Mouse (Mus musculus) left cerebral cortex, adult 18-20 months (tissue): ENCODE measurements around the gene Prkd2. TPM values are rescaled to one million over a fixed set of nuclear protein-coding genes. Genes with fewer than 3 reads are reported as not detected.

Experiments used
- DNase-seq, 2 experiments: peaks; one replicate each; pipeline ENCODE4 v3.0.0; 2021 to 2022; ENCODE audit warnings: low spot score in 2 of 2, mixed read lengths in 1 of 2
- total RNA-seq, 2 experiments: library from RNA; stranded (reverse); gene quantifications; 2 replicates each; pipeline ENCODE4 v1.2.3; 2021

The Prkd2 gene
- total RNA-seq, 2 experiments from 2014 or later = 5.6 to 7.8 TPM

- no peak for DNase-seq
Observed at GRCm38 (mm10) chr7:16825785-16826184, 16.9 kb upstream of the Prkd2 start.

- DNase-seq = no peak
Observed at GRCm38 (mm10) chr7:16826571-16826970, 16.1 kb upstream of the Prkd2 start.

GRCm38 (mm10) chr7:16827274-16827673 is 15.4 kb upstream of the Prkd2 start:
- no peak for DNase-seq

- DNase-seq = no peak
Observed at GRCm38 (mm10) chr7:16830449-16830848, 12.3 kb upstream of the Prkd2 start.

- no peak for DNase-seq
Observed at GRCm38 (mm10) chr7:16837916-16838803, 4.5 kb upstream of the Prkd2 start.

- no peak for DNase-seq
Observed at GRCm38 (mm10) chr7:16838804-16839426, 3.8 kb upstream of the Prkd2 start.

GRCm38 (mm10) chr7:16839427-16840108 is 3.1 kb upstream of the Prkd2 start:
- DNase-seq = no peak

GRCm38 (mm10) chr7:16840109-16840491 is 2.6 kb upstream of the Prkd2 start:
- DNase-seq = no peak

GRCm38 (mm10) chr7:16841078-16841477 is 1.6 kb upstream of the Prkd2 start:
- no peak for DNase-seq

GRCm38 (mm10) chr7:16841561-16842560 is 841 bp upstream of the Prkd2 start:
- no peak for DNase-seq

GRCm38 (mm10) chr7:16843441-16844171 is 904 bp downstream of the Prkd2 start:
- no peak for DNase-seq

- DNase-seq = no peak
Observed at GRCm38 (mm10) chr7:16844696-16845071, 2.0 kb downstream of the Prkd2 start.

- DNase-seq = no peak
Observed at GRCm38 (mm10) chr7:16845072-16845819, 2.5 kb downstream of the Prkd2 start.

GRCm38 (mm10) chr7:16845820-16846167 is 3.1 kb downstream of the Prkd2 start:
- no peak for DNase-seq

- no peak for DNase-seq
Observed at GRCm38 (mm10) chr7:16846775-16847174, 4.1 kb downstream of the Prkd2 start.

GRCm38 (mm10) chr7:16847507-16847906 is 4.8 kb downstream of the Prkd2 start:
- DNase-seq = no peak

GRCm38 (mm10) chr7:16848579-16848978 is 5.9 kb downstream of the Prkd2 start:
- peak; percentile 69 to 79 for DNase-seq

- no peak for DNase-seq
Observed at GRCm38 (mm10) chr7:16851636-16852035, 8.9 kb downstream of the Prkd2 start.

GRCm38 (mm10) chr7:16853302-16853831 is 10.7 kb downstream of the Prkd2 start:
- no peak for DNase-seq
